Mouse (Mus musculus) megakaryocyte, embryonic 14.5 days (primary cell): ENCODE data around the gene Hspbp1.

Experiments
- FLI1 ChIP-seq: IDR thresholded peaks from 2 replicates; pipeline ENCODE4 v1.6.1; 2012; ENCODE audit warnings: low read length, inconsistent platforms, mixed read lengths
- GATA1 ChIP-seq: IDR thresholded peaks from 3 replicates; pipeline ENCODE4 v1.6.1; 2012; ENCODE audit warnings: mixed read lengths, low read length, inconsistent platforms, borderline replicate concordance

- TF ChIP-seq GATA1 (no peak), FLI1 (no peak)
Measured at GRCm38 (mm10) chr7:4690951-4691653, 6.2 kb upstream of the Hspbp1 start.
